Mouse (Mus musculus) c-Kit-positive CD71-positive TER-119-positive erythroid progenitor cells, embryonic 14.5 days (primary cell): ENCODE results near the gene Pacsin1.

Experiments
- DNase-seq: peaks from one replicate; pipeline ENCODE4 v3.0.0-alpha.2; 2013; ENCODE audit warnings: low spot score

Gene Pacsin1

GRCm38 (mm10) chr17:27678924-27679813 lies 23.9 kb downstream of the Pacsin1 start:
- DNase-seq, result no peak

GRCm38 (mm10) chr17:27684886-27685549 lies 29.7 kb downstream of the Pacsin1 start:
- no peak for DNase-seq

DNA sequence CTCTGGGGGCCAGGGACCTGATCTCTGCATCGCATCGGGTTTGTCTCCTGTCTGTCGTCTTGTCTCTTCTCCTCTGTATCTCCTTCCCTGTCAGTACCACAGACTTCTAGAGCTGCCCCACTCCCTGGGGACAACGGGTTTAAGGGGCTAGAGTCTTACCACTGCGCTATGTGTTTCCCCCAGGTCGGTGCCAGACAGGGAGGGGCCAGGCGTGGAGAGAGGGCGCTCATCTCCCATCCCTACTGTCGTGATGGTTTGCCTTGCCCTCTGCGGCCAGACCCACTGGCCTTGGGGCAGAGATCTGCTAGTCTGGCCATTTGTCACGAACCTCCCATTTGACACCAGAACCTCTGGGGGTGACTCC lies 30.2 kb downstream of the Pacsin1 start:
- no peak for DNase-seq

DNA sequence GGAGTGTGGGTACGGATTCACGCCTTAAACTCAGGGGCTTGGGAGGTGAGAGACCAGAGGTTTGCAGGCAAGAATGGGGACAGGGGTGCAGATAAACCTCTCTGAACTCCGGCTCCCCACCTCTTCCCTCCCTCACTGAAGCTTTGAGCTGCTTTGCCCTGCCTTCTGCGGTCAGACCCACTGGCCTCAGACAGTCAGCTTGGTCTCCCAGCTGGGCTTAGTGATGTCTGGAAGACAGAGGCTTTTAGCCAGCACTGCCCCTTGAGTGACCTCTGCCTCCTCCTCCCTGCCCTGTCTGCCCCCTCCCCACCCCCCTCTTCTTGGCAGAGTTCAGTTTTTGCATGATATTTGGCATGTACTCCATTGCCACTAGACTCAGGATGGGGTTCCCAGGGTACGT lies 31.1 kb downstream of the Pacsin1 start:
- no peak for DNase-seq

DNA sequence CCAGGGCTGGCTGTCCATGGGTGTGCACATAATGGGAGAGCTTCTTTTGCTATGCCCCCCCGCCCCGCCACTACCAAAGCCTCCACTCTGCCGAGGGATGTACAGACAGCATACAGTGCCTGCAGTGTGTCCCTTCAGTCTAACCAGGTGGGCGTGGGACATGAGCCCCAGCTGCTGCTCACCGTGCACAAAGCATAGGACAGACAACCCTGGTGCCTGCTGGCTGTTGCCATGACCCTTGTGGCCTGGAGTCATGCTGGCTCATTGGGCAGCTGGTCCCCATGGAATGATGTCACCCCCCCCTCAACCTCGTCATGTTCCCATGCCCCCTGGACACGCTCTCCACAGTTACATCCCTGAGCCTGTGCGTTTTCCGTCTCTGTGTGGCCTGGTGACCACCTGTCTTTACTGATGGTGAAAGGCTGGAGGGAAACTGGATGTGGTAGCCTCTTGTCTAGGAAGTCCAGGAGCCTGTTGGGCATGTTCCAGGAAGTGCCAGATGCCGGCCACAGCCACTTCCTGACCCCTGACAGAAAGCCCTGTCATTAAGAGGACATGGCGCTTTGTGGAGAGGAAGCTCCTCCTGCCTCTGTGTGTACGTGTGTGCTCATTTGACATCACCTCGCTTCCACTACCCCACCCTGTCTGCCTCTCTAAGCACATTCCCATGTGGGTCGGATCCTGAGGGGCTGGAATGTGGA lies 35.8 kb downstream of the Pacsin1 start:
- DNase-seq, result no peak

GRCm38 (mm10) chr17:27699641-27700244 lies 44.4 kb downstream of the Pacsin1 start:
- no peak for DNase-seq

DNA sequence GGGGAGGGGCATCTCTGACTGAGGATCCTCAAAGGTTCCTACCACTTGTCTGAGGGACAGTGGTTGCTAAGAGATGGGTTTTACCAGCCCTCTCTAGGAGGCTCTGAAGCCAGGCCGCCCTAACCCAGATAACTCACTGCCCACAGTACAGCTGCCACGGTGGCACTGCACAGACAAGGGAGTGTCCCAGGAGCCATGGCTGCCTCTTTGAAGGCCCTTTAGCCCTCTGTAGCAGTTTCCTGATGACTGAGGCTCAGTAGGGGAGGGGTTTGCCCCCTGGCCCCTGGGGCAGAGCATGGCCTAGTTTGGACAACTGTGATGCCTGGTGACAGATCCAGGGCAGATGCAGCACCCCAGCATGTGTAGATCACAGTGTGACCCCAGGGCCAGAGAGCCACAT lies 45.5 kb downstream of the Pacsin1 start:
- DNase-seq, result no peak

GRCm38 (mm10) chr17:27701856-27702255 lies 46.5 kb downstream of the Pacsin1 start:
- DNase-seq, result no peak

- peak; percentile 20 for DNase-seq
Observed at GRCm38 (mm10) chr17:27702518-27702917, 47.2 kb downstream of the Pacsin1 start.

- peak; percentile 23 for DNase-seq
Observed at GRCm38 (mm10) chr17:27703961-27704621, 48.8 kb downstream of the Pacsin1 start.

DNA sequence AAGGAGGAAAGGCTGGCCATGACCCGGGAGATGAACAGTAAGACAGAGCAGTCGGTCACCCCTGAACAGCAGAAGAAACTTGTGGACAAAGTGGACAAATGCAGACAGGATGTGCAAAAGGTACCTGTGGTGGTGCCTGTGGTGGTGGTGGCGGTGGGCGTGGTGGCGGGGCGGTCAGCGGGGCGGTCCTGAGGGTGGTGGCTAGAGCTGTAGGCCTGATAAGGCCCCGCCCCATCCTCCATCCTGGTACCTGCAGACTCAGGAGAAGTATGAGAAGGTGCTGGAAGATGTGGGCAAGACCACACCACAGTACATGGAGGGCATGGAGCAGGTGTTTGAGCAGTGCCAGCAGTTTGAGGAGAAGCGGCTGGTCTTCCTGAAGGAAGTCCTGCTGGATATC lies 50.4 kb downstream of the Pacsin1 start:
- DNase-seq, result no peak

GRCm38 (mm10) chr17:27707954-27708661 lies 52.8 kb downstream of the Pacsin1 start:
- peak; percentile 37 for DNase-seq

DNA sequence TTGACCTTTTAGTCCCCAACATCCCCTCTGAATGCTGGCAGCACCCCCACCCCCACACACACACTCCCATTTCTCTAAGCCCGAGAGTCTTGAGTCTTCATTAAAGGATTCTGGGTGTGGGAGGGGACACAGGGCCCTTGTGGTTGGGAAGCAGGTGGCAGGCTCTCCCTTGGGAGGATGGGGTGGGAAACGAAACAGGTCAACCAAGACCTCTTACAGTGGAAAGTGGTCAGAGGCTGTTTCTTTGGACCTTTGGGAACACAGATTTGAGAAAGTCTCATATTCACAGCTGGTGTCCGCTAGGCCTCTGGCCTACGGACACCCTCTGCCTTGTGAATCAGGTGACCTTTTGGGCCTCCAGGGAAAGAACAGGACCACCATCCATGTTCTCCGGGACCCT lies 54.3 kb downstream of the Pacsin1 start:
- DNase-seq, result no peak

DNA sequence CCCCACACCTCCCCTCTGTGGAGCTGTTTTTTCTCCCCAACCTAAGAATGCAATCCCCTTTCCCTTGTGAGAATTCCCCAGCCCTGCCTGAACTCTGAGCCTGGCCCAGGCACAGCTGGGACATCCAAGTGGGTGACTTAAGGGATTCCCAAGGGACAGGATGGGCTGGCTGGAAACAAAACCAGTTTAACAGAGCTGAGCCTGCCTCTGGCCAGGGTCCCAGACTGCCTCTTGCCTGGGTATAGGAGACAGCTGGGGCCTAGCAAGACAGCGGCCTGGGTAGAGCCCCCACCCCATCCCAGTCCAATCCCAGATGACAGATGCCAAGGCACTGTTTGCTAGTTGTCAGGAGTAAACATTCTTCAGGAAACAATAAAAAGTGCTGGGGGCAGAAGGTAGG lies 57.5 kb downstream of the Pacsin1 start:
- DNase-seq, result no peak

GRCm38 (mm10) chr17:27716804-27717203 lies 61.5 kb downstream of the Pacsin1 start:
- no peak for DNase-seq

DNA sequence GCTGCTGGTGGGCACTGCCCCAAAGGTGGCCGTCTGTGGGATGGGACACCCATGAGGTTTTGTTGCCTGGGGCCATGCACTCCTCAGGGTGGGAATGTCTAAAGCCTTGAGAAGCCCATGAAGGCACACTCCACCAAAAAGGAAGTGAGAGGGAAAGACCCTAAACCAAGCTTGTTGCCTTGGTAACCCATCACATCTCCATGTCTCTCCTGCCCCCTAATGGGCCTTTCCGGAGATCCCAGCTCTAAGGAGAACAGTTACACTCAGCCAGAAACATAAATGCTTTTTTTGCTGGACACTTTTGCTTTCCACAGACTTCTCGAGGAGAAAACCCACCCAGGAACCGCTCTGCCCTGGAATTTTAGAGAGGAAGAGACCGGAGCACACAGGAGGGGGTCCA lies 62.9 kb downstream of the Pacsin1 start:
- DNase-seq, result no peak

- no peak for DNase-seq
Observed at GRCm38 (mm10) chr17:27719663-27720062, 64.4 kb downstream of the Pacsin1 start.

DNA sequence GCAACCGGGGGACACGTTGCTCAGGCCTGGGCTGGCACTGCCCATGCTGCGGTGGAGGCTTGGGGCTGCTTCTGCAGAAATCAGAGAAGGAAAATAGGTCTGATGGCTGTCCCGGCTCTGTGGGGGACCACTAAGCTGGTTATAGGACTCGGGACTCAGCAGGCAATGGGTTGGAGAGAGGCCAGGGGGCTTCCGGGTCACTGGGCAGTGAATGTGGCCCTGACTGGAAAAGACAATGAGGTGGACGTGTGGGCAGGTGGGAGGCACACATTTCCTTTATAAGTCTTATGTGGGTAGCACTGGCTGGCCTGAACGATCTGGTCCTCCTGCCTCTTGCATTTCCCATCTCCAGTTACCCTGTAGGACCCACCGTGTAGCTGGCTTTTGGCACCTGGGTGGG lies 65.0 kb downstream of the Pacsin1 start:
- no peak for DNase-seq

- no peak for DNase-seq
Observed at GRCm38 (mm10) chr17:27721125-27721664, 65.9 kb downstream of the Pacsin1 start.

DNA sequence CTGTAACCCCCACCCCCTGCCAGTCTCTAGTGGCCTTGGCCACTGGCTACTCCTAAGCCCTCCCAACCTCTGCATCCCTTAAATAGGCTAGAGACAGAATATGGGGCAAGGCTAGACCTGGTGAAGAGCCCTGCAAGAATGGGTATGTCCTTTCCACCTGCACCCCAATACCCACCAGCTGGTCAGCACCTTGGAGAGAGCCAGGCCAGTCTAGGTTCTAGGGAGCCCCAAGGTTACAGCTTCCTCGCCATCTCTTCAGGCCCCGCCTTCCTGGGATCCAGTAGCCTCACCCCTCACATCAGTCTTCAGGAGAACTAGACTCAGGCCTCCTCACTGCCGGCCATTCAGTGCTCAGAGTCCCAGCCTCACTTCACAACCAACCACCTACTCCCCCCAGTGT lies 69.0 kb downstream of the Pacsin1 start:
- DNase-seq, result no peak

DNA sequence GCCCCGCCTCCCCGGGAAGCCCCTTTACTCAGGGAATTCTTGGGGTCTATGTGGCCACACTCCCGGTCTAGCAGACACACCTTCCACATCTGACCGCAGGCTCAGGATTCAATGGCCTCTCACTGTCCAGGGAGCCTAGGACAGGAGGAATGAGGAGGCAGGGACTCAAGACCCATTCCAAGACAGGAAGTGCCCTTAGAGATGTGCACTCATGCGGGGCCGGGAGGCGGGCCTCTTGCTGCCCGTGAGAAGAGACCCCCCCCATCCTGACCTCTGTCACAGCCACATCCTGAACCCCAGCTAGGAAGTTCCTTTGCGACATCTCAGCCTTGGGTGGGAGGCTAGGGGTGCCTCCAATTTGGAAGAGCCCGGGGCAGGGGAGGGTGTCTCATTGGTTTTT lies 69.7 kb downstream of the Pacsin1 start:
- no peak for DNase-seq
